Mouse (Mus musculus) lung, embryonic 16.5 days (tissue): ENCODE measurements around the gene Dph6. TPM values are rescaled to one million over a fixed set of nuclear protein-coding genes. Genes with fewer than 3 reads are reported as not detected.

Experiments
- ATAC-seq: fragments of 200-750 bp; cut with Nextera tagmentation; 2 replicates; pipeline ENCODE4 v1.8.0; 2017; ENCODE audit warnings: low read depth, mild to moderate bottlenecking, moderate library complexity
- H3K27ac ChIP-seq: fragments of 300-500 bp; sonication (generic); 2 replicates; pipeline ENCODE4 v1.5.1; 2014; ENCODE audit warnings: mild to moderate bottlenecking, control low read depth, low read length
- H3K27me3 ChIP-seq: fragments of 300-500 bp; sonication (generic); 2 replicates; pipeline ENCODE4 v1.6.1; 2014; ENCODE audit warnings: low read depth, low read length, mixed read lengths; ENCODE audit not compliant: control insufficient read depth, insufficient read depth
- H3K36me3 ChIP-seq: fragments of 300-500 bp; sonication (generic); 2 replicates; pipeline ENCODE4 v1.6.1; 2014; ENCODE audit warnings: low read length; ENCODE audit not compliant: control insufficient read depth, insufficient read depth
- H3K4me1 ChIP-seq: fragments of 300-500 bp; sonication (generic); replicated peaks from 2 replicates; pipeline ENCODE4 v1.6.1; 2014; ENCODE audit warnings: low read length, mixed read lengths; ENCODE audit not compliant: control insufficient read depth, insufficient read depth
- H3K4me2 ChIP-seq: fragments of 300-500 bp; sonication (generic); 2 replicates; pipeline ENCODE4 v1.6.1; 2014; ENCODE audit warnings: low read depth, low read length, control low read depth
- H3K4me3 ChIP-seq: fragments of 300-500 bp; sonication (generic); 2 replicates; pipeline ENCODE4 v1.5.1; 2014; ENCODE audit warnings: mild to moderate bottlenecking, low read length, control low read depth
- H3K9ac ChIP-seq: fragments of 300-500 bp; sonication (generic); 2 replicates; pipeline ENCODE4 v1.6.1; 2014; ENCODE audit warnings: low read length, control low read depth
- H3K9me3 ChIP-seq: fragments of 300-500 bp; sonication (generic); 2 replicates; pipeline ENCODE4 v1.6.1; 2016; ENCODE audit warnings: low read length; ENCODE audit not compliant: control insufficient read depth
- WGBS: fragments of 180-500 bp; shearing (Covaris S2); extraction: QIAGEN DNeasy Blood & Tissue Kit; methylation state at CpG from one replicate; pipeline ENCODE4 v1.1.7; 2014; 5-methylcytosine and 5-hydroxymethylcytosine counted together
- polyA plus RNA-seq: library from polyadenylated mRNA; unstranded; fragments of >200 nt; fragmentation: Nextera tagmentation; extraction: Ambion mirVana; gene quantifications from 2 replicates; pipeline ENCODE4 v1.2.1, GENCODE M21; 2015

Dph6 gene
- polyA plus RNA-seq: 24.3 and 25.3 TPM in 2 replicates

GRCm38 (mm10) chr2:114654365-114655239, at the start of gene Dph6:
TSS of gene Dph6 (minus strand) at chr2:114654964.
- peak within 1 kb of the TSS; percentile 65 for H3K4me2 ChIP-seq
- ATAC-seq: peak; percentile 98
- H3K4me1 ChIP-seq: no peaks in the 10 kb centered on the region
- H3K4me3 ChIP-seq: peak within 1 kb of the TSS; percentile 76
- peak within 1 kb of the TSS; percentile 96 for H3K27ac ChIP-seq
- no peaks in the 10 kb centered on the region for H3K9me3 ChIP-seq
- no peaks in the 10 kb centered on the region for H3K27me3 ChIP-seq
- H3K9ac ChIP-seq: peak within 1 kb of the TSS; percentile 87
- H3K36me3 ChIP-seq: no peaks in the 10 kb centered on the region
- under 1% methylated on average over 45 of the region's 45 CpGs for WGBS

GRCm38 (mm10) chr2:114700966-114701685, 46.4 kb upstream of the Dph6 start:
- WGBS: 49% methylated on average over 2 of the region's 2 CpGs
- ATAC-seq: no peak
- no peaks in the 10 kb centered on the region for H3K27me3 ChIP-seq

GRCm38 (mm10) chr2:114691607-114692006, 36.8 kb upstream of the Dph6 start:
- no peak overlapping the region for H3K9ac ChIP-seq
- ATAC-seq: no peak
- H3K4me2 ChIP-seq: no peak overlapping the region
- H3K36me3 ChIP-seq: no peaks in the 10 kb centered on the region
- no peaks in the 10 kb centered on the region for H3K4me1 ChIP-seq
- no peak overlapping the region for H3K4me3 ChIP-seq
- H3K27ac ChIP-seq: no peak overlapping the region
- no peaks in the 10 kb centered on the region for H3K9me3 ChIP-seq
- no peaks in the 10 kb centered on the region for H3K27me3 ChIP-seq
- WGBS: 50% methylated on average over 2 of the region's 2 CpGs

More at GRCm38 (mm10) chr2:114700966-114701685, 46.4 kb upstream of the Dph6 start:
- no peaks in the 10 kb centered on the region for H3K9me3 ChIP-seq
- no peak overlapping the region for H3K4me2 ChIP-seq
- H3K4me3 ChIP-seq: no peak overlapping the region
- H3K9ac ChIP-seq: no peak overlapping the region
- no peaks in the 10 kb centered on the region for H3K4me1 ChIP-seq
- no peaks in the 10 kb centered on the region for H3K36me3 ChIP-seq
- H3K27ac ChIP-seq: no peak overlapping the region

GRCm38 (mm10) chr2:114687483-114687882, 32.7 kb upstream of the Dph6 start:
- 86% methylated on average over 1 of the region's 1 CpGs for WGBS
- Histone ChIP-seq H3K9ac (no peak overlapping the region), H3K27me3 (no peaks in the 10 kb centered on the region), H3K4me2 (no peak overlapping the region), H3K36me3 (no peaks in the 10 kb centered on the region), H3K4me3 (no peak overlapping the region), H3K9me3 (no peaks in the 10 kb centered on the region), H3K4me1 (no peaks in the 10 kb centered on the region), H3K27ac (no peak overlapping the region)
- ATAC-seq: no peak

- WGBS: 82% methylated on average over 4 of the region's 4 CpGs
- no peak overlapping the region for H3K27ac ChIP-seq
- H3K4me1 ChIP-seq: no peaks in the 10 kb centered on the region
- H3K27me3 ChIP-seq: no peaks in the 10 kb centered on the region
- no peak overlapping the region for H3K4me2 ChIP-seq
- ATAC-seq: no peak
- H3K9ac ChIP-seq: no peak overlapping the region
- H3K4me3 ChIP-seq: no peak overlapping the region
- H3K9me3 ChIP-seq: no peaks in the 10 kb centered on the region
- no peaks in the 10 kb centered on the region for H3K36me3 ChIP-seq
Observed at GRCm38 (mm10) chr2:114687081-114687480, 32.3 kb upstream of the Dph6 start.

- H3K4me3 ChIP-seq: no peak overlapping the region
- no peaks in the 10 kb centered on the region for H3K36me3 ChIP-seq
- no peak overlapping the region for H3K9ac ChIP-seq
- ATAC-seq: no peak
- no peak overlapping the region for H3K27ac ChIP-seq
- H3K27me3 ChIP-seq: no peaks in the 10 kb centered on the region
- WGBS: 81% methylated on average over 1 of the region's 1 CpGs
- no peaks in the 10 kb centered on the region for H3K4me1 ChIP-seq
- no peaks in the 10 kb centered on the region for H3K9me3 ChIP-seq
- H3K4me2 ChIP-seq: no peak overlapping the region
Observed at GRCm38 (mm10) chr2:114673831-114674230, 19.1 kb upstream of the Dph6 start.

GRCm38 (mm10) chr2:114670983-114671382, 16.2 kb upstream of the Dph6 start:
- Histone ChIP-seq H3K36me3 (no peaks in the 10 kb centered on the region), H3K9ac (no peak overlapping the region), H3K27me3 (no peaks in the 10 kb centered on the region), H3K27ac (no peak overlapping the region), H3K4me2 (no peak overlapping the region), H3K4me1 (no peaks in the 10 kb centered on the region), H3K4me3 (no peak overlapping the region), H3K9me3 (no peaks in the 10 kb centered on the region)
- WGBS: 56% methylated on average over 3 of the region's 3 CpGs
- ATAC-seq: no peak

GRCm38 (mm10) chr2:114658954-114659353, 4.2 kb upstream of the Dph6 start:
- WGBS: 82% methylated on average over 2 of the region's 2 CpGs
- ATAC-seq: no peak

GRCm38 (mm10) chr2:114646240-114646639, 8.5 kb downstream of the Dph6 start:
- no peak overlapping the region for H3K27ac ChIP-seq
- 80% methylated on average over 5 of the region's 5 CpGs for WGBS
- no peak overlapping the region for H3K9ac ChIP-seq
- no peak overlapping the region for H3K4me2 ChIP-seq
- H3K27me3 ChIP-seq: no peaks in the 10 kb centered on the region
- ATAC-seq: no peak
- H3K4me1 ChIP-seq: no peaks in the 10 kb centered on the region
- no peaks in the 10 kb centered on the region for H3K36me3 ChIP-seq
- no peak overlapping the region for H3K4me3 ChIP-seq
- no peaks in the 10 kb centered on the region for H3K9me3 ChIP-seq

More at GRCm38 (mm10) chr2:114658954-114659353, 4.2 kb upstream of the Dph6 start:
- Histone ChIP-seq H3K27ac (no peak overlapping the region), H3K27me3 (no peaks in the 10 kb centered on the region), H3K36me3 (no peaks in the 10 kb centered on the region), H3K4me1 (no peaks in the 10 kb centered on the region), H3K9me3 (no peaks in the 10 kb centered on the region), H3K4me2 (no peak overlapping the region), H3K4me3 (no peak overlapping the region), H3K9ac (no peak overlapping the region)
